Mouse (Mus musculus): ENCODE results near the gene Plxdc1. TPM values are rescaled to one million over a fixed set of nuclear protein-coding genes. Genes with fewer than 3 reads are reported as not detected.
A peak's percentile ranks its signal among the peaks of the same experiment; 100 is the strongest.

Gene Plxdc1
- polyA plus RNA-seq, 1 experiment from 2014 or later = 1.7 TPM

- H3K4me2 ChIP-seq (replicated peaks; ENCODE audit: low read depth, low read length) = no peak overlapping the region
- peaks cover 37% of the 10 kb centered on the region for H3K36me3 ChIP-seq (ENCODE audit: control insufficient read depth, insufficient read depth, low read length)
- H3K27ac ChIP-seq (ENCODE audit: low read depth, low read length) = no peak overlapping the region
- 53% methylated on average over 13 of the region's 13 CpGs for WGBS
- no peak overlapping the region for H3K4me3 ChIP-seq (ENCODE audit: low read length)
- H3K4me1 ChIP-seq (ENCODE audit: control insufficient read depth, insufficient read depth, low read length) = peaks cover 10% of the 10 kb centered on the region
- peaks cover 6% of the 10 kb centered on the region for H3K27me3 ChIP-seq (ENCODE audit: control insufficient read depth, insufficient read depth, low read length)
- H3K9ac ChIP-seq (ENCODE audit: low read depth, low read length) = no peak overlapping the region
- H3K9me3 ChIP-seq (ENCODE audit: control insufficient read depth, low read length) = no peaks in the 10 kb centered on the region
- ATAC-seq (ENCODE audit: low FRiP score, low TSS enrichment) = no peak
Measured at GRCm38 (mm10) chr11:98005076-98005475, 18.8 kb upstream of the Plxdc1 start.

GRCm38 (mm10) chr11:98004161-98004560 is 17.9 kb upstream of the Plxdc1 start:
- H3K9ac ChIP-seq (ENCODE audit: low read depth, low read length) = no peak overlapping the region
- H3K27ac ChIP-seq (ENCODE audit: low read depth, low read length) = no peak overlapping the region
- H3K4me2 ChIP-seq (replicated peaks; ENCODE audit: low read depth, low read length) = no peak overlapping the region
- no peak overlapping the region for H3K4me3 ChIP-seq (ENCODE audit: low read length)
- no peaks in the 10 kb centered on the region for H3K9me3 ChIP-seq (ENCODE audit: control insufficient read depth, low read length)
- peaks cover 30% of the 10 kb centered on the region for H3K36me3 ChIP-seq (ENCODE audit: control insufficient read depth, insufficient read depth, low read length)
- 76% methylated on average over 8 of the region's 8 CpGs for WGBS
- H3K27me3 ChIP-seq (ENCODE audit: control insufficient read depth, insufficient read depth, low read length) = peaks cover 6% of the 10 kb centered on the region
- no peak for ATAC-seq (ENCODE audit: low FRiP score, low TSS enrichment)
- H3K4me1 ChIP-seq (ENCODE audit: control insufficient read depth, insufficient read depth, low read length) = peaks cover 10% of the 10 kb centered on the region

DNA sequence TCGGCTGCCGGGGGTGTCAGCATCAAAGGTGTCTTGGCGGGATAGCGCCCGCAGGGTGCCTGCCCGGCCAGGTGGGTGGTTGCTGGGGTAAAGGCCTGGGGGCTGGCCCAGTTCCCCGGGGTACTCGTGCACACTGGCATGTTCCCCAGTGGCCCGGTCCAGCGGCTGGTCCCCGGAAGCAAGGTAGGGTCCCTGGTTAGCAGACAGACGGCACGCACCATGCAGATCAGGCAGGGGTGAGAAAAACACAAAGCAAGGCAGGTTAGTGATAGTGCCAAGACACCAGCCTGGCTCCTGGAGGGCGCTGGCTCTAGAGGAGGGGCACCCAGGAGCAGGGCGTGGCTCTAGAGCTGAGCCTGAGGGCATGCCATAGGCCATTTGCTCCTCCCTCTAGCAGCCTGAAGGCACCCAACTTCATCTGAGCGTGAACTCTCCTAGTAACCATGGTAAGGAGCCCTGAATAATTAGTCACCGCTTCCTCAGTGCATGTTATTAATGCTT is 17.0 kb upstream of the Plxdc1 start:
- H3K27me3 ChIP-seq (ENCODE audit: control insufficient read depth, insufficient read depth, low read length) = peaks cover 6% of the 10 kb centered on the region
- H3K9me3 ChIP-seq (ENCODE audit: control insufficient read depth, low read length) = no peaks in the 10 kb centered on the region
- peaks cover 10% of the 10 kb centered on the region for H3K4me1 ChIP-seq (ENCODE audit: control insufficient read depth, insufficient read depth, low read length)
- ATAC-seq (ENCODE audit: low FRiP score, low TSS enrichment) = no peak
- peaks cover 20% of the 10 kb centered on the region for H3K36me3 ChIP-seq (ENCODE audit: control insufficient read depth, insufficient read depth, low read length)
- WGBS = 34% methylated on average over 17 of the region's 17 CpGs
- H3K27ac ChIP-seq (ENCODE audit: low read depth, low read length) = no peak overlapping the region
- no peak overlapping the region for H3K9ac ChIP-seq (ENCODE audit: low read depth, low read length)
- H3K4me3 ChIP-seq (ENCODE audit: low read length) = no peak overlapping the region
- peak overlapping the region; percentile 4; the same call in 1 of the 2 replicates for H3K4me2 ChIP-seq (replicated peaks; ENCODE audit: low read depth, low read length)

DNA sequence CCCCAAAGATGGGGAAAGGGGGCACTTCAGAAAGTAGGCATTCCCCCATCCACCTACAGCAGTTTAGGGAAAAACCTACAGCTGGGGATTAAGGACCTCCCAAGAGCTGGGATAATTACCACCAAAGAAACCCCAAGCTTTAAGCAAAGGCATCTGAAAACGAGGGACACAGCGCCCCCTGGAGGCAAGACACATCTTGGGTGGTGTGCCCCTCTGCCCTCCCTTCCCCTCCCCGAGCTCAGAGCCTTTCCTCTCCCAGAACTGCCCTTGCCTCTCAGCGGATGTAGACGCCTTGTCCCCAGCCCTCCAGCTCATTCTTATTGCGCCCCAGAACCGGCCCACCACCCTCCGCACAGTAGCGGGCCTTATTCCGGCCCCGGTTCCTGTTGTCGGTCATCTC is 16.4 kb upstream of the Plxdc1 start:
- Histone ChIP-seq H3K4me1 (ENCODE audit: control insufficient read depth, insufficient read depth, low read length) (peaks cover 10% of the 10 kb centered on the region), H3K27me3 (ENCODE audit: control insufficient read depth, insufficient read depth, low read length) (peaks cover 6% of the 10 kb centered on the region), H3K9ac (ENCODE audit: low read depth, low read length) (no peak overlapping the region), H3K4me3 (ENCODE audit: low read length) (no peak overlapping the region), H3K4me2 (replicated peaks; ENCODE audit: low read depth, low read length) (peak overlapping the region; percentile 4; the same call in 1 of the 2 replicates), H3K36me3 (ENCODE audit: control insufficient read depth, insufficient read depth, low read length) (peaks cover 15% of the 10 kb centered on the region), H3K9me3 (ENCODE audit: control insufficient read depth, low read length) (no peaks in the 10 kb centered on the region), H3K27ac (ENCODE audit: low read depth, low read length) (no peak overlapping the region)
- WGBS = 22% methylated on average over 12 of the region's 12 CpGs
- no peak for ATAC-seq (ENCODE audit: low FRiP score, low TSS enrichment)

- WGBS = 62% methylated on average over 6 of the region's 6 CpGs
- Histone ChIP-seq H3K36me3 (ENCODE audit: control insufficient read depth, insufficient read depth, low read length) (peaks cover 15% of the 10 kb centered on the region), H3K9ac (ENCODE audit: low read depth, low read length) (no peak overlapping the region), H3K9me3 (ENCODE audit: control insufficient read depth, low read length) (no peaks in the 10 kb centered on the region), H3K27ac (ENCODE audit: low read depth, low read length) (no peak overlapping the region), H3K27me3 (ENCODE audit: control insufficient read depth, insufficient read depth, low read length) (peaks cover 6% of the 10 kb centered on the region), H3K4me3 (ENCODE audit: low read length) (no peak overlapping the region), H3K4me2 (replicated peaks; ENCODE audit: low read depth, low read length) (no peak overlapping the region), H3K4me1 (ENCODE audit: control insufficient read depth, insufficient read depth, low read length) (peaks cover 10% of the 10 kb centered on the region)
- ATAC-seq (ENCODE audit: low FRiP score, low TSS enrichment) = no peak
Measured at GRCm38 (mm10) chr11:98001986-98002385, 15.7 kb upstream of the Plxdc1 start.

DNA sequence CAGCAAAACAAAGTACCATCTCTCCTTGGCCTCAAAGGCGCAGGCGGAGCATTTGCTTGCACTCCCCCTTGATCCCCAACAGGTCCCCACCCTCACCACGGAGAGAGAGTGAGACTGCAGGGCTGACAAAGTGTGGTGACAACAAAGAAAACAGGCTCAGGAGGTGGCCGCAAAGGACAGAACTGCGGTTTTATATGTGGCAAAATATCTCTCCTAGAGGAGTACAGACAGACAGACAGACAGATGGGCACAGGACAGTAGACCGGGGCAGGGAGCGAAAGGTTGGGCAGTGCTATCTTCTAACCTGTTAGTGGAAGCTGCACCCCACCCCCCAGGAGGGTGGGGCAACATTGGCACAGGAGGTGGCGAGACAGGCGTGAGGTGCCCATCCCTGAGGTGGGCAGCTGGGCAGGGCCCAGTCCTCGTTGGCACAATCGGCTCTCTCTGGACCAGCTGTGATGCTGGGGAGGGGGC is 15.1 kb upstream of the Plxdc1 start:
- Histone ChIP-seq H3K4me2 (replicated peaks; ENCODE audit: low read depth, low read length) (no peak overlapping the region), H3K9ac (ENCODE audit: low read depth, low read length) (no peak overlapping the region), H3K27me3 (ENCODE audit: control insufficient read depth, insufficient read depth, low read length) (peaks cover 6% of the 10 kb centered on the region), H3K4me1 (ENCODE audit: control insufficient read depth, insufficient read depth, low read length) (peaks cover 10% of the 10 kb centered on the region), H3K4me3 (ENCODE audit: low read length) (no peak overlapping the region), H3K27ac (ENCODE audit: low read depth, low read length) (no peak overlapping the region), H3K9me3 (ENCODE audit: control insufficient read depth, low read length) (no peaks in the 10 kb centered on the region), H3K36me3 (ENCODE audit: control insufficient read depth, insufficient read depth, low read length) (peaks cover 15% of the 10 kb centered on the region)
- ATAC-seq (ENCODE audit: low FRiP score, low TSS enrichment) = no peak
- WGBS = 34% methylated on average over 11 of the region's 11 CpGs

DNA sequence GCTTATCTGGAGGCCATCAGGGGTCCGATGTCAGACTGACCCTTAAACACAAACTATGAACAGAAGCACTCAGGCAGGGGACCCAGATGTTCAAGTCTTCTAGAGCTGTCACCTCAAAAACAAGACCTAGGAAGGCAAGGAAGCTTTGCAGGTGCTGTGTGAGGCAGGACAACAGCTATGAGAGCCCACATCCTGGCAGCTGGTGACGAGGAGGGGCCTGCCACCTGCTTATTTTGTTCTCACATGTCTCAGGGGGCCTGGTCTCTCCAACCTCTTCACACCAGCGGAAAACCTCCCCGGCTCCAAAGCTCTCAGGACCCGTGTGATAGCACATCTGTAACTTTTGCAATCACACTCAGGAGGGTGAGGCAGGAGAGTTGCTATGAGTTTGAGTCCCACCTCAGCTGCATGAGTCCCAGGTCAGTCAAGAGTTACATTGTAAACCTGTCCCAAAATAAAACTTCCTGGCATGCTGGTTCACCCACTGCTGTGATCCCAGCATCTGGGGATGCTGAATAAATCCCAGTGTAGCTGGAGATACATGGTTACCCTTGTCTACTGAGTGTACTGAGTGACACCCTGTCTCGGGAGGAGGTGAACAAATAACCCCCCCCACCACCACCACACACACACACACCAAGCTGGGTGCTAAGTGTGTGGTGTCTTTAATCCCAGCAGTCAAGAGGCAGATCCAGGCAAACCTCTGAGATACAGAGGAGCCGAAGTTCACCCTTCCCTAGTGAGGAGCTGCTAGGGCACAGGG is 14.3 kb upstream of the Plxdc1 start:
- Histone ChIP-seq H3K9ac (ENCODE audit: low read depth, low read length) (no peak overlapping the region; the same call in 1 of the 2 replicates), H3K9me3 (ENCODE audit: control insufficient read depth, low read length) (no peaks in the 10 kb centered on the region), H3K4me2 (replicated peaks; ENCODE audit: low read depth, low read length) (no peak overlapping the region), H3K27me3 (ENCODE audit: control insufficient read depth, insufficient read depth, low read length) (peaks cover 6% of the 10 kb centered on the region), H3K4me3 (ENCODE audit: low read length) (no peak overlapping the region), H3K27ac (ENCODE audit: low read depth, low read length) (no peak overlapping the region), H3K36me3 (ENCODE audit: control insufficient read depth, insufficient read depth, low read length) (peaks cover 12% of the 10 kb centered on the region; the same call in 1 of the 2 replicates), H3K4me1 (ENCODE audit: control insufficient read depth, insufficient read depth, low read length) (peaks cover 10% of the 10 kb centered on the region)
- no peak for ATAC-seq (ENCODE audit: low FRiP score, low TSS enrichment)
- WGBS = 16% methylated on average over 7 of the region's 7 CpGs

DNA sequence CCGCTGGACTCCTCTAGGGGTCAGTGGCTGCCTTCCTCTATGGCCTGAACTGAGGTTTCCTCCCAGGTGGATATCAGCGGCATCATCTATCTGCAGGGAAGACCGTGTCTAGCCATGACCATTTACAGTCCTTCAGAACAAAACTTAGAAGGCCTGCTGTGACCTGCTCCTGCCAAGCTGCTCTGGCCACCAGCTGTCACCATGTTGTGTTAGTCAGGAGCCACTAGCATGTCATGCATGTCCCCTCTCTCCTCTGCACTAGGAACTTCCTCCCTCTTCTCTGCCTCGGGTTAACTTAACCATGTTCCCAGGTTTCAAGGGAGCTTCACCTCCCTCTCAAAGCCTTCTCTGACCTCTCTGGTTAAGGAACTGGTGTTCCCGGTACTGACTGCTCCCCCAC is 13.5 kb upstream of the Plxdc1 start:
- ATAC-seq (ENCODE audit: low FRiP score, low TSS enrichment) = no peak
- H3K4me2 ChIP-seq (replicated peaks; ENCODE audit: low read depth, low read length) = no peak overlapping the region
- 39% methylated on average over 5 of the region's 5 CpGs for WGBS
- no peaks in the 10 kb centered on the region for H3K9me3 ChIP-seq (ENCODE audit: control insufficient read depth, low read length)
- H3K27ac ChIP-seq (ENCODE audit: low read depth, low read length) = no peak overlapping the region
- peaks cover 14% of the 10 kb centered on the region for H3K4me1 ChIP-seq (ENCODE audit: control insufficient read depth, insufficient read depth, low read length)
- peaks cover 6% of the 10 kb centered on the region for H3K27me3 ChIP-seq (ENCODE audit: control insufficient read depth, insufficient read depth, low read length)
- H3K9ac ChIP-seq (ENCODE audit: low read depth, low read length) = no peak overlapping the region
- H3K36me3 ChIP-seq (ENCODE audit: control insufficient read depth, insufficient read depth, low read length) = peaks cover 6% of the 10 kb centered on the region; the same call in 1 of the 2 replicates
- no peak overlapping the region for H3K4me3 ChIP-seq (ENCODE audit: low read length)

- no peaks in the 10 kb centered on the region for H3K36me3 ChIP-seq (ENCODE audit: control insufficient read depth, insufficient read depth, low read length)
- no peaks in the 10 kb centered on the region for H3K9me3 ChIP-seq (ENCODE audit: control insufficient read depth, low read length)
- no peak overlapping the region for H3K4me3 ChIP-seq (ENCODE audit: low read length)
- no peak for ATAC-seq (ENCODE audit: low FRiP score, low TSS enrichment)
- H3K4me1 ChIP-seq (ENCODE audit: control insufficient read depth, insufficient read depth, low read length) = peaks cover 14% of the 10 kb centered on the region
- peaks cover 6% of the 10 kb centered on the region for H3K27me3 ChIP-seq (ENCODE audit: control insufficient read depth, insufficient read depth, low read length)
- no peak overlapping the region for H3K4me2 ChIP-seq (replicated peaks; ENCODE audit: low read depth, low read length)
- 60% methylated on average over 7 of the region's 7 CpGs for WGBS
- H3K27ac ChIP-seq (ENCODE audit: low read depth, low read length) = no peak overlapping the region
- no peak overlapping the region for H3K9ac ChIP-seq (ENCODE audit: low read depth, low read length)
Measured at GRCm38 (mm10) chr11:97998898-97999608, 12.8 kb upstream of the Plxdc1 start.

Data from kidney, embryonic 14.5 days (tissue).